ENCODE assay signal across 9 mouse cellular contexts in the genomic region with DNA sequence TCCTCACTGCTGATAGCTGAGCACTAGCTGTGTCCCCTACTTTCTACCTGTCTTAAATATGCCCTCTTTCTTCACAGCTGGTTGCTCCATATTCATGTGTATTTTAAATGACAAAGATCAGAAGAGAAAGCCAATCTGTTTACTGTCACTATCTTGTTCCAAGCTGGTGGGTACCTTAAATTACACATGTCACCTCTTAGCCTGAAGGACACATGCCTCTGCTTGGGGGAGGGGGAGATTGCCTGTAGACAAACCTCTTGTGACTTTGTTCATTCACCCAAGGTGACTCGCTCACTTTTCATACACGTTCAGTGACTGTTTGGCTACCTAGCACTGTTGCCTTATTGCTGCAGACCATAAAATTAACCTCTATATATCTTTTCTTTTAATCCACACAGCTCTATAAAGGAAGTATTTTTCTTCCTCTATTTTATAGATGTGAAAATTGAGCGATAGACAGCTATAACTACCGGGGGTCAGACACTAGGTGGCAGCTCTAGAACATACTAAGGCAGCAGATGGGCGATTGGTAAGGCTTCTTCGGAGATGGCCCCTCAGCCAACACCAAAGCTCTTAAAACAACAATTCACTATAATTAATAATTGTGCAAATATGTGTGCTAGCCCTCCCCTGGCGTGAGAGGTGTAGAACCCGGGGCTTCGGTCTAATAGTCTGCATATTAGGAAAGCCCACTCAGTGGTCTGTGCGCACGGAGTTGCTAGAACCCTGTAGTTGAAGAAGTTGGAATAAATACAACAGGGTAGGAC. TPM values are rescaled to one million over a fixed set of nuclear protein-coding genes. Genes with fewer than 3 reads are reported as not detected.
A peak's percentile ranks its signal among the peaks of the same experiment; 100 is the strongest.
DNase-seq lines count a peak whose midpoint lies in the region; ATAC-seq and TF ChIP-seq lines count a peak whose summit lies in the region.
"Had no signal": no experiment of that assay in that cellular context is flagged by ENCODE, and none has a peak within 500 bp of the region (broad histone marks: within the 10 kb centered on the region; RNA-seq: fewer than 3 reads in every experiment).

No protein-coding gene starts in this region.

- H3K9me3 ChIP-seq in heart, embryonic 13.5 days = no peaks in the 10 kb centered on the region
- H3K9me3 ChIP-seq in kidney, postnatal 0 days (replicated peaks; ENCODE audit: low read length) = no peaks in the 10 kb centered on the region
- H3K9me3 ChIP-seq in neural tube, embryonic 15.5 days (replicated peaks) = no peaks in the 10 kb centered on the region
- H3K9me3 ChIP-seq: liver, embryonic 15.5 days had no signal

- H3K36me3 ChIP-seq in spleen, adult 2 months (ENCODE audit: control insufficient read depth, insufficient read depth, low read length) = peaks cover 6% of the 10 kb centered on the region; the same call in 1 of the 2 replicates
- H3K36me3 ChIP-seq in heart, embryonic 13.5 days = peaks cover 22% of the 10 kb centered on the region
- H3K36me3 ChIP-seq in kidney, postnatal 0 days (ENCODE audit: insufficient read depth, low read length) = no peaks in the 10 kb centered on the region
- H3K36me3 ChIP-seq in neural tube, embryonic 15.5 days = peaks cover 13% of the 10 kb centered on the region

- TF ChIP-seq CTCF in spleen, adult 2 months (IDR thresholded peaks at IDR 0.05; ENCODE audit: extremely low read depth, insufficient read depth, insufficient read length, insufficient replicate concordance) = peak; percentile 15; the same call in 1 of the 2 replicates
- TF ChIP-seq CTCF in kidney, postnatal 0 days (IDR thresholded peaks at IDR 0.05; ENCODE audit: low read depth) = peak; percentile 79
- peak; percentile 33 for TF ChIP-seq CTCF in lung, adult 2 months (IDR thresholded peaks at IDR 0.05; ENCODE audit: insufficient read depth, low read length)

- no peak overlapping the region for H3K4me3 ChIP-seq in spleen, adult 2 months (ENCODE audit: extremely low read depth, insufficient read depth, insufficient read length)
- H3K4me3 ChIP-seq in heart, embryonic 13.5 days = no peak overlapping the region
- no peak overlapping the region for H3K4me3 ChIP-seq in kidney, postnatal 0 days (replicated peaks; ENCODE audit: low read depth, low read length)
- H3K4me3 ChIP-seq in lung, adult 2 months (replicated peaks; ENCODE audit: extremely low read depth, low read depth, low read length) = no peak overlapping the region
- H3K4me3 ChIP-seq in neural tube, embryonic 15.5 days (replicated peaks) = no peak overlapping the region
- H3K4me3 ChIP-seq: liver, embryonic 15.5 days had no signal

- peak overlapping the region; percentile 28; the same call in 1 of the 2 replicates for H3K4me2 ChIP-seq in heart, embryonic 13.5 days
- H3K4me2 ChIP-seq in kidney, postnatal 0 days (ENCODE audit: low read length) = no peak overlapping the region
- H3K4me2 ChIP-seq in neural tube, embryonic 15.5 days = no peak overlapping the region
- H3K4me2 ChIP-seq: liver, embryonic 15.5 days had no signal

- peak; percentile 2 to 35 for DNase-seq in spleen, adult 2 months (ENCODE audit: low read depth in 1 of 2, low spot score in 2 of 2)
- no peak for DNase-seq in spleen, postnatal 4 days (ENCODE audit: low spot score in 2 of 2)
- DNase-seq in cerebellum, postnatal 10 days = peak; percentile 82 to 84
- DNase-seq in kidney, postnatal 0 days (ENCODE audit: low spot score) = peak; percentile 91
- DNase-seq in lung, adult 2 months = no peak
- no peak for DNase-seq in yolk sac, embryonic 10.5 days (ENCODE audit: low spot score)

- H3K4me1 ChIP-seq in spleen, adult 2 months (ENCODE audit: control insufficient read depth, insufficient read depth, insufficient read length) = peaks cover 6% of the 10 kb centered on the region; the same call in 1 of the 2 replicates
- peaks cover 23% of the 10 kb centered on the region for H3K4me1 ChIP-seq in heart, embryonic 13.5 days
- no peaks in the 10 kb centered on the region for H3K4me1 ChIP-seq in kidney, postnatal 0 days (replicated peaks; ENCODE audit: insufficient read depth, low read length)
- H3K4me1 ChIP-seq in lung, adult 2 months (ENCODE audit: control insufficient read depth, insufficient read depth, low read length) = no peaks in the 10 kb centered on the region
- H3K4me1 ChIP-seq in neural tube, embryonic 15.5 days = peaks cover 10% of the 10 kb centered on the region; the same call in 1 of the 2 replicates

- 0 out of 2 replicates have a peak overlapping the region, but pooled peaks have one; percentile 24 for H3K9ac ChIP-seq in heart, embryonic 13.5 days
- H3K9ac ChIP-seq in kidney, postnatal 0 days (ENCODE audit: low read depth, low read length) = no peak overlapping the region
- H3K9ac ChIP-seq in neural tube, embryonic 15.5 days (replicated peaks) = no peak overlapping the region
- H3K9ac ChIP-seq: liver, embryonic 15.5 days had no signal

- WGBS in spleen, adult 2 months = 40% methylated on average over 11 of the region's 11 CpGs
- 41% methylated on average over 11 of the region's 11 CpGs for WGBS in heart, embryonic 13.5 days
- 43% methylated on average over 11 of the region's 11 CpGs for WGBS in kidney, postnatal 0 days
- 45% methylated on average over 11 of the region's 11 CpGs for WGBS in lung, adult 2 months
- 48% methylated on average over 11 of the region's 11 CpGs for WGBS in neural tube, embryonic 15.5 days

- ATAC-seq in heart, embryonic 13.5 days (ENCODE audit: extremely low read depth, insufficient number of reproducible peaks, low FRiP score, low TSS enrichment) = no peak
- peak; percentile 58; the same call in 1 of the 2 replicates for ATAC-seq in kidney, postnatal 0 days (replicated peaks; ENCODE audit: low FRiP score, low read depth)
- ATAC-seq in neural tube, embryonic 15.5 days (ENCODE audit: low FRiP score) = peak; percentile 67

- H3K27me3 ChIP-seq in spleen, adult 2 months (ENCODE audit: control insufficient read depth, insufficient read depth, low read length) = no peaks in the 10 kb centered on the region
- H3K27me3 ChIP-seq in heart, embryonic 13.5 days (replicated peaks) = no peaks in the 10 kb centered on the region
- H3K27me3 ChIP-seq in kidney, postnatal 0 days (ENCODE audit: insufficient read depth, low read length) = no peaks in the 10 kb centered on the region
- H3K27me3 ChIP-seq in neural tube, embryonic 15.5 days (replicated peaks) = no peaks in the 10 kb centered on the region
- H3K27me3 ChIP-seq: liver, embryonic 15.5 days had no signal

- no peak overlapping the region for H3K27ac ChIP-seq in spleen, adult 2 months (ENCODE audit: insufficient read depth, low read length)
- no peak overlapping the region for H3K27ac ChIP-seq in heart, embryonic 13.5 days (replicated peaks)
- no peak overlapping the region for H3K27ac ChIP-seq in kidney, postnatal 0 days
- no peak overlapping the region for H3K27ac ChIP-seq in neural tube, embryonic 15.5 days (replicated peaks)
- H3K27ac ChIP-seq: liver, embryonic 15.5 days had no signal

- TF ChIP-seq POLR2A in spleen, adult 2 months (IDR thresholded peaks at IDR 0.05; ENCODE audit: low read depth, low read length) = no peak
- TF ChIP-seq POLR2A in lung, adult 2 months (IDR thresholded peaks at IDR 0.05; ENCODE audit: borderline replicate concordance, extremely low read depth, low read depth, low read length) = no peak

RNA-seq across cellular contexts. Expression of gene Cmas, which starts 22.7 kb away (rescaled TPM):
- polyA plus RNA-seq in spleen, adult 2 months (2012; rRNA removed) = 34.3 and 34.5 TPM in 2 replicates
- polyA plus RNA-seq in heart, embryonic 13.5 days (2015; fragmentation: Nextera tagmentation; extraction: Ambion mirVana) = 90.9 and 97.5 TPM in 2 replicates
- 60.0 and 63.2 TPM in 2 replicates for polyA plus RNA-seq in kidney, postnatal 0 days (2015; fragmentation: Nextera tagmentation; extraction: Ambion mirVana)
- polyA plus RNA-seq in lung, adult 2 months (2012; rRNA removed) = 8.4 and 12.3 TPM in 2 replicates
- 164 and 177 TPM in 2 replicates for polyA plus RNA-seq in neural tube, embryonic 15.5 days (2015; fragmentation: Nextera tagmentation; extraction: Ambion mirVana)

RNA-seq across cellular contexts. Expression of gene Sult6b2, which starts 25.1 kb away (rescaled TPM):
- polyA plus RNA-seq in spleen, adult 2 months (2012; rRNA removed) = not detected in 2 replicates
- 0.07 TPM in 1 of 2 replicates, not detected in the other for polyA plus RNA-seq in heart, embryonic 13.5 days (2015; fragmentation: Nextera tagmentation; extraction: Ambion mirVana)
- not detected in 2 replicates for polyA plus RNA-seq in kidney, postnatal 0 days (2015; fragmentation: Nextera tagmentation; extraction: Ambion mirVana)
- polyA plus RNA-seq in lung, adult 2 months (2012; rRNA removed) = not detected in 2 replicates
- polyA plus RNA-seq in neural tube, embryonic 15.5 days (2015; fragmentation: Nextera tagmentation; extraction: Ambion mirVana) = 0.08 and 0.12 TPM in 2 replicates

Comparison
In these comparisons a context has a peak if more than half of its experiments do, and no peak if none do; other contexts are left out.
1. DNase-seq: peak in spleen, adult 2 months (2 of 2), cerebellum, postnatal 10 days (2 of 2) and kidney, postnatal 0 days (single experiment); none in spleen, postnatal 4 days (0 of 2), lung, adult 2 months (single experiment) and yolk sac, embryonic 10.5 days (single experiment).
2. CTCF ChIP-seq: peak in every context shown above with its lines; median percentile 79 in kidney, postnatal 0 days; 33 in lung, adult 2 months; 15 in spleen, adult 2 months.